Mouse (Mus musculus) spleen, adult 2 months (tissue): ENCODE data around the gene Crtc1. TPM values are rescaled to one million over a fixed set of nuclear protein-coding genes. Genes with fewer than 3 reads are reported as not detected.

Source experiments
- DNase-seq, 2 experiments: peaks; one replicate each; pipeline versions ENCODE4 v3.0.0 to v3.0.0-alpha.2; 2012 to 2021; ENCODE audit warnings: low spot score in 2 of 2, low read depth in 1 of 2
- H3K27ac ChIP-seq: fragments of 200-500 bp; 2 replicates; pipeline ENCODE4 v1.5.1; 2012; ENCODE audit warnings: low read length, inconsistent platforms; ENCODE audit not compliant: insufficient read depth
- H3K27me3 ChIP-seq: fragments of 200-500 bp; 2 replicates; pipeline ENCODE4 v1.6.1; 2012; ENCODE audit warnings: mild to moderate bottlenecking, moderate library complexity, low read length, inconsistent platforms; ENCODE audit not compliant: control insufficient read depth, insufficient read depth
- H3K36me3 ChIP-seq: fragments of 200-500 bp; 2 replicates; pipeline ENCODE4 v1.6.1; 2012; ENCODE audit warnings: mild to moderate bottlenecking, low read length, inconsistent platforms; ENCODE audit not compliant: control insufficient read depth, insufficient read depth
- H3K4me1 ChIP-seq: fragments of 200-500 bp; 2 replicates; pipeline ENCODE4 v1.6.1; 2011; ENCODE audit warnings: inconsistent platforms; ENCODE audit not compliant: control insufficient read depth, insufficient read depth, insufficient read length
- H3K4me3 ChIP-seq: fragments of 200-500 bp; 2 replicates; pipeline ENCODE4 v1.5.1; 2011; ENCODE audit warnings: mild to moderate bottlenecking, inconsistent platforms; ENCODE audit not compliant: insufficient read depth, insufficient read length; ENCODE audit errors: extremely low read depth
- CTCF ChIP-seq: fragments of 200-500 bp; IDR thresholded peaks from 2 replicates; pipeline ENCODE4 v1.5.1; 2011; ENCODE audit warnings: mild to moderate bottlenecking, inconsistent platforms; ENCODE audit not compliant: insufficient read depth, insufficient read length, insufficient replicate concordance; ENCODE audit errors: extremely low read depth
- POLR2A ChIP-seq: fragments of 200-500 bp; IDR thresholded peaks from 2 replicates; pipeline ENCODE4 v1.6.1; 2011; ENCODE audit warnings: low read depth, low read length, inconsistent platforms
- WGBS: fragments of 180-500 bp; shearing (Covaris S2); methylation state at CpG from one replicate; pipeline ENCODE4 v1.1.7; 2018; 5-methylcytosine and 5-hydroxymethylcytosine counted together
- polyA plus RNA-seq: library from polyadenylated mRNA; depleted of rRNA; stranded (reverse); fragments of >200 nt; gene quantifications from 2 replicates; pipeline ENCODE4 v1.2.3, GENCODE M21; 2012

The Crtc1 gene
- polyA plus RNA-seq, 1 experiment, result 18.9 TPM

GRCm38 (mm10) chr8:70377049-70377448, 62.3 kb downstream of the Crtc1 start:
- WGBS, result 15% methylated on average over 15 of the region's 15 CpGs
- Histone ChIP-seq H3K4me3 (no peak overlapping the region), H3K27me3 (peaks cover 24% of the 10 kb centered on the region), H3K27ac (no peak overlapping the region), H3K36me3 (no peaks in the 10 kb centered on the region), H3K4me1 (peaks cover 21% of the 10 kb centered on the region)
- DNase-seq, result no peak
- no peak for TF ChIP-seq CTCF
- TF ChIP-seq POLR2A, result no peak

- Histone ChIP-seq H3K4me3 (no peak overlapping the region), H3K36me3 (no peaks in the 10 kb centered on the region), H3K27ac (no peak overlapping the region), H3K27me3 (peaks cover 24% of the 10 kb centered on the region), H3K4me1 (peaks cover 21% of the 10 kb centered on the region)
- no peak for TF ChIP-seq CTCF
- TF ChIP-seq POLR2A, result no peak
- no peak for DNase-seq
- WGBS, result 7% methylated on average over 37 of the region's 37 CpGs
Measured at GRCm38 (mm10) chr8:70376275-70376741, 63.1 kb downstream of the Crtc1 start.

DNA sequence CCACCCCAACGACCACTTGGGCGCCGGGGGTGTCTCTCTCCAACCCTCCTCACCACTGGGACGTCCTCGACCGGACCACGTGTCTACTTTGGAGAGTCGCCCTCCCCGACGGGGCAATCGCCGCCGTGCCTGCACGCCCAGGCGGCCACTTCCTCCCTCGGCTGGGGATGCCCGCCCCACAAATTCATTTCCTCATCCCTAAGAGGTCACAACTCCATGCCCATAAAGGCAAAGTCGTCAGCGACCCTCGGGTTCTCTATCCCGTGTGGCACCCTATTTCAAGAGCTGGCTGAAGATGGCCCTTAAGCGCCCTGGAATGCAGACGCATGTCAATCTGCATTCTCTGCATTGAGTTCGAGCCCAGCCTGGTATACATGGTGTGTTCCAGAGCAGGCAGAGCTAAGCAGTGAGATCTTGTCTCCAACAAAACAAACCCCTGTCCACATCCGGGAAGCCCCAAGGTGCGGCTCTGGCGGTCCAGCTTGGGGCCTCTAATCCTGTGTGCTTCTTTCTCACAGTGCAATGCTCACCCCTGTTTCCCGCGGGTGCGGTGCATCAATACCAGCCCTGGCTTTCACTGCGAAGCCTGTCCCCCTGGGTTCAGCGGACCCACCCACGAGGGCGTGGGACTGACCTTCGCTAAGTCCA, 64.0 kb downstream of the Crtc1 start:
- H3K4me1 ChIP-seq, result peaks cover 21% of the 10 kb centered on the region
- TF ChIP-seq POLR2A (no peak), CTCF (no peak)
- no peaks in the 10 kb centered on the region for H3K36me3 ChIP-seq
- 5% methylated on average over 35 of the region's 35 CpGs for WGBS
- H3K4me3 ChIP-seq, result no peak overlapping the region
- peaks cover 24% of the 10 kb centered on the region for H3K27me3 ChIP-seq
- DNase-seq, result no peak
- H3K27ac ChIP-seq, result no peak overlapping the region

DNA sequence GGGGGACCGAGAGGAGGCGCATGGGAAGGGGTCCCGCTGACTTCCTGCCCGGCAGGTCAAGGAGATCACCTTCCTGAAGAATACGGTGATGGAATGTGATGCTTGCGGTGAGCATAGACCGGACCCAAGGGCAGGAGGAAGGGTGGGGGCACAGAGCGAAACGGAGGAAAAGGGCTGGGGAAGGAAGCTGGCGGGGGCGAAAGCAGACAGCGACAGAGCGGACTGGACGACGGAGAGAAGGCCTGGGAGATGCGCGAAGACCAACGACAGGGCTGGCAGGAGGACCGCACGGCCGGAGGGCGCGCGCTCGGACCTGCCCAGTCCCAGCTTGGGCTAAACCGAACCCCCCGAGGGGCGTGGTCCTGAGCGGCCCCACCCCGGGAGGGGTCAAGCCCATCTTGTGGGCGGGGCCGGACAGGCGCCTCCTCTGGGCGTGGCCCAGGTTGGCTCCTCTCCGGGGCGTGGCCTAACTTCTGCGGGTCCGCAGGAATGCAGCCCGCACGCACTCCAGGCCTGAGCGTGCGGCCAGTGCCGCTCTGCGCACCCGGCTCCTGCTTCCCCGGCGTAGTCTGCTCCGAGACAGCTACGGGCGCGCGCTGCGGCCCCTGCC, 65.0 kb downstream of the Crtc1 start:
- peak in 1 of 2 experiments; percentile 61 for DNase-seq
- no peaks in the 10 kb centered on the region for H3K36me3 ChIP-seq
- 1% methylated on average over 52 of the region's 53 CpGs for WGBS
- TF ChIP-seq CTCF, result no peak
- no peak for TF ChIP-seq POLR2A
- H3K4me3 ChIP-seq, result peak overlapping the region; percentile 47; the same call in 1 of the 2 replicates
- H3K27ac ChIP-seq, result no peak overlapping the region
- H3K27me3 ChIP-seq, result peaks cover 24% of the 10 kb centered on the region
- H3K4me1 ChIP-seq, result peaks cover 21% of the 10 kb centered on the region

DNA sequence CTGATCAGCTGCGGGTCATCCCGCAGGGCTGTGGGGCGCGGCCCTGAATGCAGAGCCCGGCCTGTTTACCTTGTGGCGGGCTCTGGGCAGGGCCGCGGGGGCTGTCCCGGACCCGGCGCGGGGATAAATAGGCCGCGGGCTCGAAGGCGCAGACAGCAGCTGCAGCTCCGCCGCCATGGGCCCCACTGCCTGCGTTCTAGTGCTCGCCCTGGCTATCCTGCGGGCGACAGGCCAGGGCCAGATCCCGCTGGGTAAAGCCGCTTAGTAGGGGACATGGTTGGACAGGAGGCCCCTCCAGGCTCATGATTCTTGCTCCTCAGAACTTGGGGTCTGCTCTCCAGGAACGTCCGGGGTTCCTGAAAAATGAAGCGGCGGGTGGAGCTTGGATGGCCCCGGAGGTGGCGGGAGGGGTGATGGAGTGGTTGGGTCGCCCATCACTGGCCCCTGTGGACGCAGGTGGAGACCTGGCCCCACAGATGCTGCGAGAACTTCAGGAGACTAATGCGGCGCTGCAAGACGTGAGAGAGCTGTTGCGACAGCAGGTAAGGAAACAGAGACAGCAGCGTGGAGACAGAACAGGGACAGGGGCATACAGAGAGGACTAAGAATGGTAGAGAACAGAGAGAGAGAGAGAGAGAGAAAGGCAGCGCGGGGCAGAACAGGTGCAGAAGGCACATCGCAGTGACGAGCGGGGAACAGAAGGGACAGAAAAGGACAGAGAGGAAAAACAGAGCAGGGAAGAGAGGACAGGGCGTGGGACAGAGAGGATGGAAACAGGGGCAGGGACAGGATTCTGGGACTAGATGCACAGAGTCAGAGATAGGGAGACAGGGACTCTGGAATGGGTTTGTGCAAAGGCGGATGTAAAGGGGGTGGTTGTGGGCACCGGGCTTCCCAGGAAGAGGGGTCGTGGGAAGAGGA, 65.7 kb downstream of the Crtc1 start, which contains the start of gene Comp:
Comp (plus strand) TSS at position 162 of the 921 bp plus-strand sequence.
- WGBS, result 11% methylated on average over 47 of the region's 47 CpGs
- no peaks in the 10 kb centered on the region for H3K36me3 ChIP-seq
- peak within 1 kb of the TSS; percentile 47; the same call in 1 of the 2 replicates for H3K4me3 ChIP-seq
- peaks cover 21% of the 10 kb centered on the region for H3K4me1 ChIP-seq
- no peak for DNase-seq
- no peak within 1 kb of the TSS for H3K27ac ChIP-seq
- H3K27me3 ChIP-seq, result peaks cover 24% of the 10 kb centered on the region
- TF ChIP-seq POLR2A (no peak), CTCF (no peak)

GRCm38 (mm10) chr8:70371951-70372350, 67.4 kb downstream of the Crtc1 start:
- Histone ChIP-seq H3K4me3 (no peak overlapping the region), H3K27ac (no peak overlapping the region), H3K36me3 (no peaks in the 10 kb centered on the region), H3K27me3 (peaks cover 24% of the 10 kb centered on the region), H3K4me1 (peaks cover 21% of the 10 kb centered on the region)
- no peak for TF ChIP-seq CTCF
- TF ChIP-seq POLR2A, result no peak
- no peak for DNase-seq
- 84% methylated on average over 6 of the region's 6 CpGs for WGBS
